ENCODE assay signal across 8 mouse cellular contexts in genomic region chr4:57567666-57568206, GRCm38 (mm10). TPM values are rescaled to one million over a fixed set of nuclear protein-coding genes. Genes with fewer than 3 reads are reported as not detected.
DNase-seq lines count a peak whose midpoint lies in the region; ATAC-seq and TF ChIP-seq lines count a peak whose summit lies in the region.

TSS of gene Pakap (plus strand) at chr4:57568179.

- peak within 1 kb of the TSS; percentile 57 for H3K4me3 ChIP-seq in intestine, embryonic 15.5 days (replicated peaks)
- peak within 1 kb of the TSS; percentile 66 for H3K4me3 ChIP-seq in limb, embryonic 13.5 days
- H3K4me3 ChIP-seq in midbrain, postnatal 0 days (ENCODE audit: low read depth, low read length), result peak within 1 kb of the TSS; percentile 68

- peak within 1 kb of the TSS; percentile 94 for H3K4me2 ChIP-seq in intestine, embryonic 15.5 days (replicated peaks)
- peak within 1 kb of the TSS; percentile 85 for H3K4me2 ChIP-seq in limb, embryonic 13.5 days (replicated peaks)
- peak within 1 kb of the TSS; percentile 93 for H3K4me2 ChIP-seq in midbrain, postnatal 0 days (ENCODE audit: low read depth, low read length, poor library complexity, severe bottlenecking)

- TF ChIP-seq CTCF in midbrain, postnatal 0 days (IDR thresholded peaks at IDR 0.05), result peak; percentile 22; the same call in 1 of the 2 replicates

- peaks cover 7% of the 10 kb centered on the region; the same call in 1 of the 2 replicates for H3K27me3 ChIP-seq in intestine, embryonic 15.5 days (replicated peaks)
- H3K27me3 ChIP-seq in limb, embryonic 13.5 days, result no peaks in the 10 kb centered on the region
- no peaks in the 10 kb centered on the region for H3K27me3 ChIP-seq in midbrain, postnatal 0 days (ENCODE audit: insufficient read depth, low read length)

- peak within 1 kb of the TSS; percentile 74 for H3K27ac ChIP-seq in intestine, embryonic 15.5 days
- peak within 1 kb of the TSS; percentile 95 for H3K27ac ChIP-seq in limb, embryonic 13.5 days
- H3K27ac ChIP-seq in midbrain, postnatal 0 days (ENCODE audit: low read depth, low read length), result peak within 1 kb of the TSS; percentile 76

- H3K36me3 ChIP-seq in intestine, embryonic 15.5 days, result no peaks in the 10 kb centered on the region
- 0 out of 2 replicates have a peak, but pooled peaks cover 3% of the 10 kb centered on the region for H3K36me3 ChIP-seq in limb, embryonic 13.5 days
- H3K36me3 ChIP-seq in midbrain, postnatal 0 days (ENCODE audit: insufficient read depth, low read length), result no peaks in the 10 kb centered on the region

- ATAC-seq in intestine, embryonic 15.5 days, result peak; percentile 89
- peak; percentile 80 for ATAC-seq in limb, embryonic 13.5 days (ENCODE audit: low FRiP score, low read depth)
- ATAC-seq in midbrain, postnatal 0 days (ENCODE audit: low FRiP score), result peak; percentile 85
- no peak for ATAC-seq in monocyte, adult 5-6 weeks (replicated peaks; ENCODE audit: insufficient number of reproducible peaks, low FRiP score, low TSS enrichment, poor library complexity, severe bottlenecking)

- H3K9me3 ChIP-seq in intestine, embryonic 15.5 days, result no peaks in the 10 kb centered on the region
- no peaks in the 10 kb centered on the region for H3K9me3 ChIP-seq in limb, embryonic 13.5 days
- no peaks in the 10 kb centered on the region for H3K9me3 ChIP-seq in midbrain, postnatal 0 days (ENCODE audit: low read length)

- peak within 1 kb of the TSS; percentile 61 for H3K9ac ChIP-seq in intestine, embryonic 15.5 days
- H3K9ac ChIP-seq in limb, embryonic 13.5 days, result peak within 1 kb of the TSS; percentile 73
- peak within 1 kb of the TSS; percentile 75 for H3K9ac ChIP-seq in midbrain, postnatal 0 days (replicated peaks; ENCODE audit: low read length, poor library complexity, severe bottlenecking)

- intact Hi-C loops in gastrocnemius, postnatal 14 days (cut with DNase I; ENCODE audit: low total_unique reads), result no loop called here

- H3K4me1 ChIP-seq in intestine, embryonic 15.5 days (replicated peaks), result peaks cover 15% of the 10 kb centered on the region; the same call in 1 of the 2 replicates
- peaks cover 45% of the 10 kb centered on the region for H3K4me1 ChIP-seq in limb, embryonic 13.5 days
- peaks cover 8% of the 10 kb centered on the region; the same call in 1 of the 2 replicates for H3K4me1 ChIP-seq in midbrain, postnatal 0 days (ENCODE audit: insufficient read depth, low read length)

- under 1% methylated on average over 50 of the region's 51 CpGs for WGBS in intestine, embryonic 15.5 days
- WGBS in limb, embryonic 13.5 days, result under 1% methylated on average over 48 of the region's 51 CpGs
- under 1% methylated on average over 45 of the region's 51 CpGs for WGBS in midbrain, postnatal 0 days

- peak; percentile 62 for DNase-seq in adipocyte (ENCODE audit: low spot score)
- DNase-seq in cerebellum, postnatal 4 days (ENCODE audit: low spot score in 2 of 2), result peak; percentile 40 to 57
- peak; percentile 57 for DNase-seq in gastrocnemius, postnatal 14 days
- DNase-seq in midbrain, postnatal 0 days (ENCODE audit: low spot score), result peak; percentile 63
- DNase-seq in testis, postnatal 14 days (ENCODE audit: low spot score), result peak; percentile 16

RNA-seq across cellular contexts. Expression of gene Pakap, which starts in this region (rescaled TPM):
- total RNA-seq in gastrocnemius, postnatal 14 days (2021), result 10 to 100 TPM in 1 of 2 experiments, 1 to 10 TPM in 1; 8.8 to 10.9 TPM
- 22.8 and 25.9 TPM in 2 replicates for polyA plus RNA-seq in intestine, embryonic 15.5 days (2015; fragmentation: Nextera tagmentation; extraction: Ambion mirVana)
- 32.6 and 34.5 TPM in 2 replicates for polyA plus RNA-seq in limb, embryonic 13.5 days (2015; fragmentation: Nextera tagmentation; extraction: Ambion mirVana)
- total RNA-seq in midbrain, postnatal 0 days (2014; rRNA removed), result 6.0 and 8.4 TPM in 2 replicates
- 11.9 and 13.5 TPM in 2 replicates for polyA plus RNA-seq in midbrain, postnatal 0 days (2015; fragmentation: Nextera tagmentation; extraction: Ambion mirVana)
- 0.29 TPM in 1 of 3 replicates, not detected in the others for total RNA-seq in monocyte, adult 5-6 weeks (2017)
